Mouse (Mus musculus) G1E-ER4 (cell line): ENCODE results near the gene Cdc42ep1. TPM values are rescaled to one million over a fixed set of nuclear protein-coding genes. Genes with fewer than 3 reads are reported as not detected.

Experiments used
- GATA1 ChIP-seq: IDR thresholded peaks from one replicate; pipeline ENCODE4 v1.8.0; 2012; ENCODE audit warnings: low read length, inconsistent platforms
- polyA plus RNA-seq: library from polyadenylated mRNA; stranded (reverse); fragments of >175 nt; gene quantifications from 2 replicates; pipeline ENCODE4 v1.2.3, GENCODE M21; 2012

Gene Cdc42ep1
- polyA plus RNA-seq, 1 experiment: not detected

- TF ChIP-seq GATA1: no peak
Measured at GRCm38 (mm10) chr15:78881828-78882227, 39.4 kb downstream of the Cdc42ep1 start.

- no peak for TF ChIP-seq GATA1
Measured at GRCm38 (mm10) chr15:78889401-78889853, 47.0 kb downstream of the Cdc42ep1 start.

- TF ChIP-seq GATA1: no peak
Measured at GRCm38 (mm10) chr15:78892440-78892839, 50.0 kb downstream of the Cdc42ep1 start.

- TF ChIP-seq GATA1: no peak
Measured at GRCm38 (mm10) chr15:78894726-78895125, 52.3 kb downstream of the Cdc42ep1 start.

GRCm38 (mm10) chr15:78895741-78896140, 53.3 kb downstream of the Cdc42ep1 start:
- TF ChIP-seq GATA1: no peak

GRCm38 (mm10) chr15:78896149-78896548, 53.7 kb downstream of the Cdc42ep1 start:
- no peak for TF ChIP-seq GATA1

- no peak for TF ChIP-seq GATA1
Measured at GRCm38 (mm10) chr15:78897488-78897887, 55.1 kb downstream of the Cdc42ep1 start.

GRCm38 (mm10) chr15:78898507-78899001, 56.1 kb downstream of the Cdc42ep1 start:
- TF ChIP-seq GATA1: no peak

- TF ChIP-seq GATA1: no peak
Measured at GRCm38 (mm10) chr15:78899409-78899739, 57.0 kb downstream of the Cdc42ep1 start, which contains the start of gene Gm49510. Gene Gm49510 (plus strand): TSS chr15:78899667.

GRCm38 (mm10) chr15:78899740-78900584, 57.5 kb downstream of the Cdc42ep1 start, which contains the start of gene Sh3bp1:
Gene Sh3bp1 (plus strand): TSS chr15:78899768.
- no peak for TF ChIP-seq GATA1

Other genes starting within 250 kb of the Cdc42ep1 start
- gene Cyth4, start 245.6 kb upstream of the Cdc42ep1 start, polyA plus RNA-seq: 0.37 and 0.53 TPM in 2 replicates
- not detected in 2 replicates for gene Elfn2, start 123.9 kb upstream of the Cdc42ep1 start, polyA plus RNA-seq
- gene Mfng, start 69.1 kb upstream of the Cdc42ep1 start, polyA plus RNA-seq: not detected in 2 replicates
- gene Card10, start 39.6 kb upstream of the Cdc42ep1 start, polyA plus RNA-seq: not detected in 2 replicates
- gene Lgals2, start 12.9 kb downstream of the Cdc42ep1 start, polyA plus RNA-seq: not detected in 2 replicates
- gene Gga1, start 34.6 kb downstream of the Cdc42ep1 start, polyA plus RNA-seq: 154 and 180 TPM in 2 replicates
- 3.7 and 4.4 TPM in 2 replicates for gene Gm49510, start 57.0 kb downstream of the Cdc42ep1 start, polyA plus RNA-seq
- 958 and 1,179 TPM in 2 replicates for gene Sh3bp1, start 57.1 kb downstream of the Cdc42ep1 start, polyA plus RNA-seq
- gene Pdxp, start 71.3 kb downstream of the Cdc42ep1 start, polyA plus RNA-seq: 35.3 and 39.3 TPM in 2 replicates
- gene Lgals1, start 84.1 kb downstream of the Cdc42ep1 start, polyA plus RNA-seq: 423 and 1,303 TPM in 2 replicates
- 24.3 and 26.2 TPM in 2 replicates for gene Nol12, start 92.3 kb downstream of the Cdc42ep1 start, polyA plus RNA-seq
- gene Triobp, start 105.1 kb downstream of the Cdc42ep1 start, polyA plus RNA-seq: 47.1 and 59.9 TPM in 2 replicates
- not detected in 2 replicates for gene H1f0, start 185.8 kb downstream of the Cdc42ep1 start, polyA plus RNA-seq
- not detected in 2 replicates for gene Galr3, start 199.3 kb downstream of the Cdc42ep1 start, polyA plus RNA-seq
- gene Ankrd54, start 220.3 kb downstream of the Cdc42ep1 start, polyA plus RNA-seq: 37.5 and 64.4 TPM in 2 replicates
- gene Eif3l, start 232.6 kb downstream of the Cdc42ep1 start, polyA plus RNA-seq: 14.6 and 36.2 TPM in 2 replicates